In the genomic region with DNA sequence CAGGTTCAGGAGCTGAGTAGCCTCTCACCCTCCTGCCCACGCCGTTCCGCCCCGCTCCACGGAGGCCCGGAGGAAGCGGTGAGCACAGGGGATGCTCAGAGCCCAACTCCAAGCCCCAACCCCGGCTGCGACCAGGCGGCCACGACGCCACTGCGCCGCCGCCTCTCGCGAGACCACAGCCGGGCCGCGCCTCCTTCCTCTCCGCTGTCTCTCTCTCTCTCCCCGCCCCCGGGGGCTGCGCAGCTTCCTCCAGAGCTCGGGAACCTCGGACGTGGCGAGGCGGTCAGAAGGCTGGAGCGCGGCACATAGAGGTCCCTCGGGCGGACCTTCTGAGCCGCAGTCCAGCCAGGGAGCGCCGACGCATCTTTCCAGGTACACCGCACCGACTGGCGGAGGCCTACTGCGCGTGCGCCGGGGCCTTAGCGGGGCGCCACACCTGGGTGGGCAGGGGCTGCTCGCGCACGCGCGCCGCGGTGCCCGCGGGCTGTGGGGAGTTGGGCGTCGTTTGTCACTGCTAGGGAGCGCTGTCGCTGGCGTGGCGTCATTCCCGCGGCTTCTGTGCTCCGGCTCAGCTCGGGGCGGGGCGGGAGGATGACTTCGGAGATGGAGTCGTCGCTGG, we compare ENCODE assay signal across 8 mouse cellular contexts. TPM values are rescaled to one million over a fixed set of nuclear protein-coding genes. Genes with fewer than 3 reads are reported as not detected.
DNase-seq lines count a peak whose midpoint lies in the region; ATAC-seq and TF ChIP-seq lines count a peak whose summit lies in the region.

A gene (plus strand): TSS at position 180 of the 619 bp plus-strand sequence.

- intact Hi-C loops in gastrocnemius, adult 2 months (cut with DNase I), result no loop called here
- intact Hi-C loops in left cerebral cortex, adult 2 months (cut with DNase I), result loop anchor here (10.0 kb wide), 1 partner anchor 171 kb away; no protein-coding TSS in a partner anchor

- WGBS in hindbrain, postnatal 0 days, result under 1% methylated on average over 66 of the region's 70 CpGs

- peak within 1 kb of the TSS; percentile 73 for H3K9ac ChIP-seq in hindbrain, postnatal 0 days (replicated peaks; ENCODE audit: low read length)

- H3K4me2 ChIP-seq in hindbrain, postnatal 0 days (ENCODE audit: low read depth, low read length), result peak within 1 kb of the TSS; percentile 79

- H3K27ac ChIP-seq in gastrocnemius, adult 2 months, result peak within 1 kb of the TSS; percentile 97
- peak within 1 kb of the TSS; percentile 85 for H3K27ac ChIP-seq in hindbrain, postnatal 0 days
- peak within 1 kb of the TSS; percentile 93 for H3K27ac ChIP-seq in left cerebral cortex, adult 2 months

- ATAC-seq in common myeloid progenitor, adult 5-6 weeks (replicated peaks; ENCODE audit: low read depth, poor library complexity, severe bottlenecking), result peak; percentile 87
- peak; percentile 98 for ATAC-seq in hindbrain, postnatal 0 days
- peak; percentile 90 for ATAC-seq in megakaryocyte, adult 5-6 weeks (ENCODE audit: poor library complexity, severe bottlenecking)

- peak; percentile 40; the same call in 1 of the 2 replicates for TF ChIP-seq CTCF in gastrocnemius, adult 2 months (IDR thresholded peaks at IDR 0.05)
- peak; percentile 35 for TF ChIP-seq CTCF in hindbrain, postnatal 0 days (IDR thresholded peaks at IDR 0.05; ENCODE audit: low read depth)
- peak; percentile 19 for TF ChIP-seq CTCF in left cerebral cortex, adult 2 months (IDR thresholded peaks at IDR 0.05)

- H3K9me3 ChIP-seq in hindbrain, postnatal 0 days (ENCODE audit: low read length), result no peaks in the 10 kb centered on the region

- no peaks in the 10 kb centered on the region for H3K36me3 ChIP-seq in hindbrain, postnatal 0 days (ENCODE audit: insufficient read depth, low read length)

- peak within 1 kb of the TSS; percentile 93 for H3K4me3 ChIP-seq in gastrocnemius, adult 2 months
- peak within 1 kb of the TSS; percentile 61 for H3K4me3 ChIP-seq in hindbrain, postnatal 0 days (ENCODE audit: low read length)
- H3K4me3 ChIP-seq in left cerebral cortex, adult 2 months, result peak within 1 kb of the TSS; percentile 94

- peak; percentile 99 for DNase-seq in ZHBTc4 (ENCODE audit: low read depth, low spot score)
- peak; percentile 98 for DNase-seq in gastrocnemius, adult 2 months
- DNase-seq in hindbrain, postnatal 0 days (ENCODE audit: low spot score), result peak; percentile 97
- peak; percentile 98 for DNase-seq in left cerebral cortex, adult 2 months (ENCODE audit: extremely low spot score in 1 of 2, low spot score in 2 of 2)
- peak; percentile 96 to 97 for DNase-seq in right cerebral cortex, adult 2 months (ENCODE audit: low spot score in 2 of 2)
- DNase-seq in urinary bladder, postnatal 14 days (ENCODE audit: low spot score), result peak; percentile 98

- H3K4me1 ChIP-seq in hindbrain, postnatal 0 days (ENCODE audit: insufficient read depth, low read length), result peaks cover 7% of the 10 kb centered on the region

- H3K27me3 ChIP-seq in hindbrain, postnatal 0 days (ENCODE audit: insufficient read depth, low read length), result no peaks in the 10 kb centered on the region

RNA-seq across cellular contexts. Expression of the gene that starts here (rescaled TPM):
- total RNA-seq in common myeloid progenitor, adult 5-6 weeks (2017), result 10.3 and 16.9 TPM in 2 replicates
- 1 to 10 TPM; 8.1 to 8.7 TPM for total RNA-seq in gastrocnemius, adult 2 months (2021)
- total RNA-seq in hindbrain, postnatal 0 days (2014; rRNA removed), result 30.2 and 32.4 TPM in 2 replicates
- 31.8 and 33.2 TPM in 2 replicates for polyA plus RNA-seq in hindbrain, postnatal 0 days (2015; fragmentation: Nextera tagmentation; extraction: Ambion mirVana)
- total RNA-seq in left cerebral cortex, adult 2 months (2021), result 10 to 100 TPM; 19.2 to 20.8 TPM
- total RNA-seq in megakaryocyte, adult 5-6 weeks (2015), result 17.5 and 20.0 TPM in 2 replicates
- 15.8 and 16.2 TPM in 2 replicates for total RNA-seq in megakaryocyte, adult 5-6 weeks (2017)

Comparison
In these comparisons a context has a peak if more than half of its experiments do, and no peak if none do; other contexts are left out.
1. Peak in every context shown above with its lines: DNase-seq, ATAC-seq, H3K4me3 ChIP-seq and H3K27ac ChIP-seq.